Comparison of ENCODE assay signal across 8 mouse cellular contexts in the genomic region with DNA sequence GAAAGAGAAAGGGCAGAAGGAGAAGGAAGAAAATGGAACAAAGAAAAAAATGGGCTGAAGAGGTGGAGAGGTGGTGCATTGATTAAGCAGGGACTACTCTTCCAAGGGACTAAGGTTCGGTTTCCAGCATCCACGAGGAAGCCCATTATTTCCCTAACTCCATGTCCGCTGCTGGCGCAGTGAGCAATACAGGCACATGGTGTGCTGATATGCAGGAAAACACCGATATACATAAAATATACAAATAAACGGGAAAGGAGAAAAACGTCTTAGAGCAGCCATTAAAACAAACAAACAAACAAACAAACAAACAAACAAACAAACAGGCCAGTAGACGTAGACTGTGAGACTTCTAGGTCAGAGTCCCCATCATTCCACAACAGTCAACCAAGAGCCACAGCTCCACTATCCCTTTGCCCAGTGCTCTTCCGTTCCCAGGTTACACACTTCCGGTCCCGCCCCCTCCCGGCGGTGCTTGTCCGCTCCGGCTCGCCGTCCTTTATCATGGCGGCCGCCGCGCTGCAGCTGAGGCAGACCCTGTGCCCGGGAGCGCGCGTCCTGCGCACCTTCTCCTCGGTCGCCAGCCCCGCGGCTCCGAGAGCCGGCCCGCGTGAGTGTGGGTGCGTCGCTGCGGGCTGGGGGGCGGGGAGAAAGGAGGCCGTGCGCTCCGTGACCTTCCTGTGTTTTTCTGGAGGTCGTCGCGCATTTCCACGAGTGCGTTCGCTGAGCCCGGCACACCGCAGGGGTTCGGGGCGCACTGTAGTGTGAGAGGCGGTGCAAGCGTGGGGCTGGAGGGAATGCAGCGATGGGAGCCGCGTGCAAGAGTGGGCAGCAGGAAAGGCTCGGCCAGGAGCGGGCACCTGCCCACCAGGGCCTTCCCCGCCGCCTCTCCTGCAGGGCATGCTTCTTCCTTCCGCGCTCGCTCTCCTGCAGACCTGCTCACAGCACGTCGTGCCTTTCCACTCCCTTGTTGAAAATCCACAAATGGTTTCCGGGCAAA. TPM values are rescaled to one million over a fixed set of nuclear protein-coding genes. Genes with fewer than 3 reads are reported as not detected.
DNase-seq lines count a peak whose midpoint lies in the region; ATAC-seq and TF ChIP-seq lines count a peak whose summit lies in the region.

Mrps35 (plus strand) TSS at position 474 of the 1,000 bp plus-strand sequence.

- H3K4me1 ChIP-seq in hindbrain, postnatal 0 days (ENCODE audit: insufficient read depth, low read length): peaks cover 7% of the 10 kb centered on the region; the same call in 1 of the 2 replicates

- peaks cover 4% of the 10 kb centered on the region for H3K36me3 ChIP-seq in hindbrain, postnatal 0 days (ENCODE audit: insufficient read depth, low read length)

- intact Hi-C loops in gastrocnemius, adult 2 months (cut with DNase I): no loop called here

- ATAC-seq in hindbrain, postnatal 0 days: peak; percentile 99

- peak; percentile 95 for DNase-seq in ZHBTc4 (ENCODE audit: low read depth, low spot score)
- peak; percentile 82 to 89 for DNase-seq in cerebellum, postnatal 4 days (ENCODE audit: low spot score in 2 of 2)
- DNase-seq in gastrocnemius, adult 2 months: peak; percentile 94
- DNase-seq in hindbrain, postnatal 0 days (ENCODE audit: low spot score): peak; percentile 94
- peak; percentile 92 to 93 for DNase-seq in left cerebral cortex, adult 18-20 months (ENCODE audit: low spot score in 2 of 2)
- DNase-seq in lung, postnatal 4 days: peak; percentile 91 to 92
- DNase-seq in retina, postnatal 1 day: peak; percentile 95
- DNase-seq in thymus, postnatal 4 days: peak; percentile 95

- peak within 1 kb of the TSS; percentile 80 for H3K4me3 ChIP-seq in gastrocnemius, adult 2 months
- peak within 1 kb of the TSS; percentile 84 for H3K4me3 ChIP-seq in hindbrain, postnatal 0 days (ENCODE audit: low read length)

- no peaks in the 10 kb centered on the region for H3K9me3 ChIP-seq in hindbrain, postnatal 0 days (ENCODE audit: low read length)

- 4% methylated on average over 54 of the region's 66 CpGs for WGBS in hindbrain, postnatal 0 days

- H3K4me2 ChIP-seq in hindbrain, postnatal 0 days (ENCODE audit: low read depth, low read length): peak within 1 kb of the TSS; percentile 77

- peak; percentile 4; the same call in 1 of the 2 replicates for TF ChIP-seq CTCF in gastrocnemius, adult 2 months (IDR thresholded peaks at IDR 0.05)
- TF ChIP-seq CTCF in hindbrain, postnatal 0 days (IDR thresholded peaks at IDR 0.05; ENCODE audit: low read depth): peak; percentile 40

- H3K9ac ChIP-seq in hindbrain, postnatal 0 days (replicated peaks; ENCODE audit: low read length): peak within 1 kb of the TSS; percentile 89

- peak within 1 kb of the TSS; percentile 97 for H3K27ac ChIP-seq in gastrocnemius, adult 2 months
- peak within 1 kb of the TSS; percentile 88 for H3K27ac ChIP-seq in hindbrain, postnatal 0 days

- H3K27me3 ChIP-seq in hindbrain, postnatal 0 days (ENCODE audit: insufficient read depth, low read length): 0 out of 2 replicates have a peak, but pooled peaks cover 4% of the 10 kb centered on the region

RNA-seq across cellular contexts. Expression of gene Mrps35, which starts in this region (rescaled TPM):
- 10 to 100 TPM; 37.4 to 52.4 TPM for total RNA-seq in gastrocnemius, adult 2 months (2021)
- total RNA-seq in hindbrain, postnatal 0 days (2014; rRNA removed): 8.3 and 8.7 TPM in 2 replicates
- 78.5 and 79.9 TPM in 2 replicates for polyA plus RNA-seq in hindbrain, postnatal 0 days (2015; fragmentation: Nextera tagmentation; extraction: Ambion mirVana)
- total RNA-seq in left cerebral cortex, adult 18-20 months (2021): 10 to 100 TPM; 45.3 to 48.1 TPM

Comparison
In these comparisons a context has a peak if more than half of its experiments do, and no peak if none do; other contexts are left out.
1. Peak in every context shown above with its lines: DNase-seq, ATAC-seq, H3K4me3 ChIP-seq and H3K27ac ChIP-seq.